Mouse (Mus musculus): ENCODE results near the gene Rpap1. TPM values are rescaled to one million over a fixed set of nuclear protein-coding genes. Genes with fewer than 3 reads are reported as not detected.

The Rpap1 gene
- total RNA-seq (2023): 10 to 100 TPM; 32.2 to 34.8 TPM

DNA sequence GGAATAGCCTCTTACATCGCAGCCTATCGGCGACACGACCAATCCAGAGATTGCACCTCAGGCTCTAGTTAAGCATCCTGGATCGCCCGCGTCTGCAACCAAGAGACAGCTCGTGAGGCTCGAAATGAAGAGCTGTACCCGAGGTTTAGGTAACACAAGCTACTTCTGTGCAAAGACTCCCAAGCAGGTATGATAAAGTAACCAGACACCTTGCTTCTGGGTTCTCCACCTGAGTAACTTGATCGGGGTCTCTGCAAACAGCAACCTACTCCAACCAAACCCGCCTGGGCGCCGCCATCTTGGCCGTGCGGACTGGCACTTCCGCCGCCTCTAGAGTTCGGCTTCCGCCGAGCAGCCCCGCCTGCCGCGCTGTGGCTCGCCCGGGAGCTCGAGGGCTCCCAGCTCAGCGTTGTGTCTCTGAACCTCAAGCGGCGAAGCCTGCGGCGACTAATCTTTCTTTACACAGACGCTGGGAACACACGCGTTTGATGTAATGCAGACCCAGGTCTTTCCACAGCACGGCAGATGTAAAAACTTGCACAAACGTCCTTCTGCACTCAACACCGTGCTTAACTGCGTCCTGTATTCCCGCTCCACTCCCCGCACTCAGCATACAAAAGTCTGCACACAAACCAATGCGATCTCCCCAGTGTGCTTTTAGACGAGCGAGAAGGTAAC lies at the start of gene Rpap1:
TSS of gene Rpap1 (minus strand) at position 332 of the 678 bp plus-strand sequence.

GRCm38 (mm10) chr2:119797279-119797783 lies 10.0 kb upstream of the Rpap1 start, which contains the start of gene Tyro3:
Gene Tyro3, plus strand, starts transcription at chr2:119797733.

DNA sequence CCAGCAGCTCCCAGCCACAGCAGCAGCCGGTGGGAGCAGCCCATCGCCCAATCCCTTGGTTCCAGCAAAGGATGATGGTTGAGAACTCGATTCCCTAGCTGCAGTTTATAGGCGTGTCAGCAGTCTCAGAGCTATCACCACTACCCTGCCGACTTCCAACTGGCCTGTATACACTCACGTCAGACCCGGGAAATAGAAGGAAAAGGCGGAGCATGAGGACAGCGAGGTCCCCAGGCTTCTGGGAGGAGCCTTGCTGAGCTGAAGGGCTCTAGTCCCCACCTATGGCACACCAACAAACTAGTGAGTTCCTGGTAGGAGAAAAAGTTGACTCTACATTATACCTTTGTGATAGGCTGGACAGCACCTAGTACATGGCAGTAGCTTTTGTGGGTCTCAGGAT lies 27.1 kb downstream of the Rpap1 start, which contains the start of gene Ltk:
TSS of gene Ltk (minus strand) at position 181 of the 400 bp plus-strand sequence.

DNA sequence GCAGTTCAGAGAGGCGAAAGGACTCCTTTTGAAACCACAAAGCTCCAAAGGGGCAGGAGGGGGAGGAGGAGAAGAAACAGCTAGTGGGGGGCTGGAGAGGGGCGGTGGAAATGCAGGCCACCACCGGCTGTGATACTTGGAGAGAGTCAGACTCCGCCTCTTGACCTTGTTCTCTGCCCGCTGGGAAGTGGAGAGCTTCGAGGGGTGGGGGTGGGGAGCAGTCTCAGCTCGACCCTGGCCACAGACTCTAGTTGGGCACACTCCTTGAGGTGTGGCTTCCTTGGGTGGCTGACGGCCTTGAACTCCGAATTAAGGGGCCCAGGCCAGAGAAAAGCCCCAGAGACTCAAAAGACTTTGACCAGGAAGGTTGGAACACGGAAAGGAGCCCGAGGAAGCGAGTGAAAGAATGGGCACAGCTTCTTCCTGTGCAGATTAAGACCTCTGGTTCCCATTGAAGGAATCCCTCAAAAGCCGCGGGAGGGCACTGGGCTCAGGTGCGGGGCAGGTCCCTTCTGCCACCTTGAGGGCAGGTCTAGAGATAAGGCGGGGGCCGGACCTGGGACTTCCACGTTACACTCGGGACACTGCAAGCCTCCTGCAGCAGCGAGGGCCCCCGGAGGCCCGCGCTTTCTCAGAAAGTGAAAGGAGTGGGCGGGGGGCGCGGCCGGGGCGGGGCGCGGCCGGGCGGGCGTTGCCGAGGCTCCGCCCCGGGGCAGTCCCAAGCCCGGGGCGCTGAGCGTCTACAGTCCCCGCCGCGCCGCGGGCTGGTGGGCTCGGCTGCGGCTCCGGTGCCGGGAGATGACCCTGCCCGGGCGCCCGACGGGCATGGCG lies 45.5 kb downstream of the Rpap1 start, which contains the start of gene Itpka:
TSS of gene Itpka (plus strand) at position 757 of the 831 bp plus-strand sequence.

Other genes starting within 250 kb of the Rpap1 start
- not detected for gene Exd1, start 239.9 kb downstream of the Rpap1 start, total RNA-seq (2023)
- 10 to 100 TPM; 69.4 to 75.0 TPM for gene Chp1, start 239.8 kb downstream of the Rpap1 start, total RNA-seq (2023)
- gene Nusap1, start 169.2 kb downstream of the Rpap1 start, total RNA-seq (2023): 1 to 10 TPM; 1.8 to 3.8 TPM
- gene Oip5, start 169.1 kb downstream of the Rpap1 start, total RNA-seq (2023): 1 to 10 TPM; 1.1 to 2.0 TPM
- 10 to 100 TPM; 19.4 to 21.6 TPM for gene Ndufaf1, start 124.7 kb downstream of the Rpap1 start, total RNA-seq (2023)
- gene Rtf1, start 112.5 kb downstream of the Rpap1 start, total RNA-seq (2023): 10 to 100 TPM; 46.5 to 54.3 TPM
- under 1 TPM; 0.38 to 0.71 TPM for gene Itpka, start 45.2 kb downstream of the Rpap1 start, total RNA-seq (2023)
- gene Ltk, start 27.1 kb downstream of the Rpap1 start, total RNA-seq (2023): 10 to 100 TPM; 21.7 to 24.8 TPM
- gene Tyro3, start 10.2 kb upstream of the Rpap1 start, total RNA-seq (2023): not detected
- gene Mga, start 109.7 kb upstream of the Rpap1 start, total RNA-seq (2023): 100 to 1,000 TPM; 132 to 136 TPM
- gene Mapkbp1, start 185.2 kb upstream of the Rpap1 start, total RNA-seq (2023): 10 to 100 TPM; 13.9 to 14.4 TPM
- 10 to 100 TPM; 13.1 to 22.6 TPM for gene Jmjd7, start 239.9 kb upstream of the Rpap1 start, total RNA-seq (2023)
- gene Gm28042, start 240.0 kb upstream of the Rpap1 start, total RNA-seq (2023): 1 to 10 TPM; 4.6 to 6.3 TPM
- 10 to 100 TPM in 1 of 2 experiments, 1 to 10 TPM in 1; 6.1 to 13.3 TPM for gene Pla2g4b, start 245.9 kb upstream of the Rpap1 start, total RNA-seq (2023)